8 mouse cellular contexts compared by ENCODE assay signal in the genomic region with DNA sequence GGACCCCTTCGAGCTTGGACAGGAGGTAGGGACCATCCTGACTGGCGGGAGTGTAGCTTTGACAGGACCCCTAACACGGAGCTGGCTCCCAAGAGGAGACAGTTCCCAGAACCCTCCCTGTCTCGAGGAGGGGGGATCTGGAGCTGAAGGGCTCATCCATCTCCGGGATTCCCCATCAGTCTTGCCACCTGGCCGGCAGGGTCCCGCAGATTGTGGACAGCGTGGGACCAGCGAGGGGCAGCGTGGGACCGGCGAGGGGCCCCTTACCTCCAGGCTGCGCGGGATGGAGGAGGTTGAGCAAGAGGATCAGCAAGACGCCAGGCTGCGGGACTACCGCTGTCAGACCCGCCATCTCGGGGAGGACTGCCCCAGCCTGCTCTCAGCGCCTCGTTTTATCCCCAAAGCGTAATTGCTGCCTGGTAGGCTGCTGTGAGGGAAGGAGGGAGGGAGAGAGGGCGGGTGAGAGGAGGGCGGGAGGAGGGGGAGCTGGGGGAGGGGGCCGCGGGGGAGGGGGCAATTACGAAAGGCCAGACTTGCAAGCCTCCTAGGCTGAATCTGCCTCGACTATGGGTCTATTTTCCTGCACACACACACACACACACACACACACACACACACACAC. TPM values are rescaled to one million over a fixed set of nuclear protein-coding genes. Genes with fewer than 3 reads are reported as not detected.
DNase-seq lines count a peak whose midpoint lies in the region; ATAC-seq and TF ChIP-seq lines count a peak whose summit lies in the region.

A gene (minus strand): TSS at position 434 of the 622 bp plus-strand sequence.

- H3K4me2 ChIP-seq in kidney, embryonic 14.5 days (replicated peaks; ENCODE audit: low read depth, low read length), result peak within 1 kb of the TSS; percentile 74
- H3K4me2 ChIP-seq in hindbrain, embryonic 11.5 days (replicated peaks; ENCODE audit: low read depth, low read length), result peak within 1 kb of the TSS; percentile 58
- H3K4me2 ChIP-seq in neural tube, embryonic 14.5 days (ENCODE audit: low read depth, low read length), result peak within 1 kb of the TSS; percentile 73

- peaks cover 6% of the 10 kb centered on the region; the same call in 1 of the 2 replicates for H3K27me3 ChIP-seq in kidney, embryonic 14.5 days (ENCODE audit: control insufficient read depth, insufficient read depth, low read length)
- no peaks in the 10 kb centered on the region; the same call in none of the 2 replicates for H3K27me3 ChIP-seq in hindbrain, embryonic 11.5 days (ENCODE audit: control insufficient read depth, insufficient read depth, low read length)
- H3K27me3 ChIP-seq in liver, adult 2 months (ENCODE audit: control insufficient read depth, insufficient read depth, low read length), result no peaks in the 10 kb centered on the region
- H3K27me3 ChIP-seq in neural tube, embryonic 14.5 days (ENCODE audit: control insufficient read depth, insufficient read depth, low read length), result no peaks in the 10 kb centered on the region

- DNase-seq in kidney, adult 9 months, result no peak
- peak; percentile 25 for DNase-seq in adrenal gland, postnatal 25 days
- DNase-seq in gastrocnemius, adult 18-20 months (ENCODE audit: low spot score), result peak; percentile 59
- DNase-seq in hindbrain, embryonic 11.5 days (ENCODE audit: low spot score), result peak; percentile 44
- DNase-seq in liver, adult 2 months (ENCODE audit: extremely low read depth, low read depth, low spot score), result no peak
- DNase-seq in natural killer cell, adult 2 months (ENCODE audit: low spot score in 2 of 2), result no peak

- no peaks in the 10 kb centered on the region for H3K79me2 ChIP-seq in liver, adult 2 months (ENCODE audit: control insufficient read depth, insufficient read depth, low read length)

- 0 out of 2 replicates have a peak, but pooled peaks cover 9% of the 10 kb centered on the region for H3K4me1 ChIP-seq in kidney, embryonic 14.5 days (ENCODE audit: control insufficient read depth, insufficient read depth, low read length)
- peaks cover 7% of the 10 kb centered on the region; the same call in 1 of the 2 replicates for H3K4me1 ChIP-seq in hindbrain, embryonic 11.5 days (replicated peaks; ENCODE audit: control insufficient read depth, insufficient read depth, low read length)
- peaks cover 4% of the 10 kb centered on the region; the same call in 1 of the 2 replicates for H3K4me1 ChIP-seq in liver, adult 2 months (ENCODE audit: control insufficient read depth, insufficient read depth, low read length)
- peaks cover 4% of the 10 kb centered on the region; the same call in 1 of the 2 replicates for H3K4me1 ChIP-seq in neural tube, embryonic 14.5 days (ENCODE audit: control insufficient read depth, insufficient read depth, low read length)

- peak within 1 kb of the TSS; percentile 48 for H3K4me3 ChIP-seq in kidney, embryonic 14.5 days (ENCODE audit: low read length)
- H3K4me3 ChIP-seq in hindbrain, embryonic 11.5 days (ENCODE audit: low read depth, low read length), result peak within 1 kb of the TSS; percentile 34
- H3K4me3 ChIP-seq in liver, adult 2 months (ENCODE audit: insufficient read depth, low read depth, low read length), result peak within 1 kb of the TSS; percentile 56; the same call in 1 of the 2 replicates
- peak within 1 kb of the TSS; percentile 38 for H3K4me3 ChIP-seq in neural tube, embryonic 14.5 days (ENCODE audit: low read depth, low read length)

- ATAC-seq in kidney, embryonic 14.5 days (ENCODE audit: low FRiP score, low TSS enrichment), result peak; percentile 65
- peak; percentile 68 for ATAC-seq in hindbrain, embryonic 11.5 days (ENCODE audit: low FRiP score)
- ATAC-seq in neural tube, embryonic 14.5 days (ENCODE audit: low read depth), result peak; percentile 61

- no peak for TF ChIP-seq POLR2A in liver, adult 2 months (IDR thresholded peaks at IDR 0.05; ENCODE audit: extremely low read depth, insufficient read depth, low read length)

- no peak for TF ChIP-seq CTCF in liver, adult 2 months (IDR thresholded peaks at IDR 0.05; ENCODE audit: low read depth, low read length)

- no peaks in the 10 kb centered on the region for H3K9me3 ChIP-seq in kidney, embryonic 14.5 days (ENCODE audit: control insufficient read depth, low read length)
- H3K9me3 ChIP-seq in hindbrain, embryonic 11.5 days (ENCODE audit: control insufficient read depth, low read length), result no peaks in the 10 kb centered on the region
- no peaks in the 10 kb centered on the region for H3K9me3 ChIP-seq in neural tube, embryonic 14.5 days (ENCODE audit: control insufficient read depth, low read length)

- peak within 1 kb of the TSS; percentile 55; the same call in 1 of the 2 replicates for H3K27ac ChIP-seq in kidney, embryonic 14.5 days (ENCODE audit: low read depth, low read length)
- no peak within 1 kb of the TSS for H3K27ac ChIP-seq in hindbrain, embryonic 11.5 days (ENCODE audit: low read depth, low read length)
- peak within 1 kb of the TSS; percentile 23; the same call in 1 of the 2 replicates for H3K27ac ChIP-seq in liver, adult 2 months (replicated peaks; ENCODE audit: insufficient read depth, low read depth, low read length)
- 0 out of 2 replicates have a peak within 1 kb of the TSS, but pooled peaks have one; percentile 34 for H3K27ac ChIP-seq in neural tube, embryonic 14.5 days (ENCODE audit: low read depth, low read length)

- peak within 1 kb of the TSS; percentile 63 for H3K9ac ChIP-seq in kidney, embryonic 14.5 days (ENCODE audit: low read depth, low read length)
- peak within 1 kb of the TSS; percentile 43; the same call in 1 of the 2 replicates for H3K9ac ChIP-seq in hindbrain, embryonic 11.5 days (ENCODE audit: low read depth, low read length)
- H3K9ac ChIP-seq in liver, adult 2 months (ENCODE audit: low read depth, low read length), result peak within 1 kb of the TSS; percentile 68
- peak within 1 kb of the TSS; percentile 63 for H3K9ac ChIP-seq in neural tube, embryonic 14.5 days (replicated peaks; ENCODE audit: low read depth, low read length)

- WGBS in kidney, embryonic 14.5 days, result 1% methylated on average over 23 of the region's 28 CpGs
- WGBS in hindbrain, embryonic 11.5 days, result 5% methylated on average over 22 of the region's 28 CpGs
- 6% methylated on average over 19 of the region's 28 CpGs for WGBS in liver, adult 2 months
- 2% methylated on average over 19 of the region's 28 CpGs for WGBS in neural tube, embryonic 14.5 days

- no peaks in the 10 kb centered on the region for H3K36me3 ChIP-seq in kidney, embryonic 14.5 days (ENCODE audit: control insufficient read depth, insufficient read depth, low read length)
- H3K36me3 ChIP-seq in hindbrain, embryonic 11.5 days (ENCODE audit: control insufficient read depth, insufficient read depth, low read length), result no peaks in the 10 kb centered on the region
- H3K36me3 ChIP-seq in liver, adult 2 months (ENCODE audit: control insufficient read depth, insufficient read depth, low read length), result no peaks in the 10 kb centered on the region
- H3K36me3 ChIP-seq in neural tube, embryonic 14.5 days (ENCODE audit: control insufficient read depth, insufficient read depth, low read length), result no peaks in the 10 kb centered on the region

RNA-seq across cellular contexts. Expression of the gene that starts here (rescaled TPM):
- polyA plus RNA-seq in kidney, embryonic 14.5 days (2014; fragmentation: Nextera tagmentation; extraction: Ambion mirVana), result 7.7 and 9.5 TPM in 2 replicates
- 26.9 and 30.1 TPM in 2 replicates for total RNA-seq in adrenal gland, postnatal 25 days (2021)
- 10 to 100 TPM; 14.1 to 15.7 TPM for total RNA-seq in gastrocnemius, adult 18-20 months (2021)
- 1.7 and 1.8 TPM in 2 replicates for polyA plus RNA-seq in hindbrain, embryonic 11.5 days (2014; fragmentation: Nextera tagmentation; extraction: Ambion mirVana)
- total RNA-seq in liver, adult 2 months (2014; rRNA removed), result 0.37 and 0.60 TPM in 2 replicates
- 4.0 and 5.2 TPM in 2 replicates for polyA plus RNA-seq in liver, adult 2 months (2012; rRNA removed)
- 7.0 and 8.7 TPM in 2 replicates for polyA plus RNA-seq in neural tube, embryonic 14.5 days (2014; fragmentation: Nextera tagmentation; extraction: Ambion mirVana)

Comparison
In these comparisons a context has a peak if more than half of its experiments do, and no peak if none do; other contexts are left out.
1. DNase-seq: peak in adrenal gland, postnatal 25 days (single experiment), gastrocnemius, adult 18-20 months (single experiment) and hindbrain, embryonic 11.5 days (single experiment); none in kidney, adult 9 months (single experiment), liver, adult 2 months (single experiment) and natural killer cell, adult 2 months (0 of 2).
2. Peak in every context shown above with its lines, with median percentiles within 50 percentile points of each other: ATAC-seq, H3K4me2 ChIP-seq, H3K4me3 ChIP-seq and H3K9ac ChIP-seq.